Mouse (Mus musculus) activated CD4-positive, CD25-positive, alpha-beta regulatory T cell, adult 4 months (primary cell): Measurements from ENCODE around the gene Hist1h2bl. TPM values are rescaled to one million over a fixed set of nuclear protein-coding genes. Genes with fewer than 3 reads are reported as not detected.

Source experiments
- ATAC-seq: one replicate; pipeline ENCODE4 v1.8.0; 2017
- polyA plus RNA-seq, 2 experiments: library from polyadenylated mRNA; unstranded; fragments of 100-300 nt; shearing (Covaris generic); gene quantifications; one replicate each; pipeline ENCODE4 v1.2.1; 2017

The Hist1h2bl gene
- polyA plus RNA-seq, 2 experiments from 2014 or later = 1.2 TPM; not detected in 1

- ATAC-seq = no peak
Observed at GRCm38 (mm10) chr13:21722373-21722925, 6.5 kb upstream of the Hist1h2bl start.

GRCm38 (mm10) chr13:21721757-21722372 lies 5.9 kb upstream of the Hist1h2bl start, which contains the start of gene Hist1h2bm:
Gene Hist1h2bm (plus strand): TSS chr13:21722044.
- peak; percentile 94 for ATAC-seq

- peak; percentile 11 for ATAC-seq
Observed at GRCm38 (mm10) chr13:21721107-21721756, 5.3 kb upstream of the Hist1h2bl start.

GRCm38 (mm10) chr13:21718381-21719080 lies 2.6 kb upstream of the Hist1h2bl start:
- ATAC-seq = no peak

GRCm38 (mm10) chr13:21717397-21718357 lies 1.7 kb upstream of the Hist1h2bl start, which contains the start of gene Hist1h3h:
Gene Hist1h3h (plus strand): TSS chr13:21717659.
- ATAC-seq = peak; percentile 47

GRCm38 (mm10) chr13:21716540-21717391 lies 823 bp upstream of the Hist1h2bl start:
- ATAC-seq = peak; percentile 3

- ATAC-seq = no peak
Observed at GRCm38 (mm10) chr13:21715131-21715863, 646 bp downstream of the Hist1h2bl start.

- ATAC-seq = no peak
Observed at GRCm38 (mm10) chr13:21714725-21715124, 1.2 kb downstream of the Hist1h2bl start.

GRCm38 (mm10) chr13:21711698-21712097 lies 4.2 kb downstream of the Hist1h2bl start:
- no peak for ATAC-seq

GRCm38 (mm10) chr13:21710821-21711525 lies 5.0 kb downstream of the Hist1h2bl start:
- ATAC-seq = peak; percentile 62

GRCm38 (mm10) chr13:21710031-21710711 lies 5.8 kb downstream of the Hist1h2bl start:
- ATAC-seq = peak; percentile 71

GRCm38 (mm10) chr13:21706669-21707068 lies 9.3 kb downstream of the Hist1h2bl start:
- no peak for ATAC-seq

GRCm38 (mm10) chr13:21697811-21698210 lies 18.1 kb downstream of the Hist1h2bl start, which contains the start of gene Olfr1359:
Gene Olfr1359 (plus strand): TSS chr13:21698111.
- ATAC-seq = no peak

- ATAC-seq = no peak
Observed at GRCm38 (mm10) chr13:21677305-21677704, 38.6 kb downstream of the Hist1h2bl start, which contains the start of gene Olfr1360. Gene Olfr1360 (minus strand): TSS chr13:21677405.
